Mouse (Mus musculus): ENCODE measurements at regions not wholly inside any gene's neighbourhood (a gene's known extent, or its start where the extent isn't known, plus 50 kb on each side); places are given as distances from the start of the nearest gene placed in this dataset.

DNA sequence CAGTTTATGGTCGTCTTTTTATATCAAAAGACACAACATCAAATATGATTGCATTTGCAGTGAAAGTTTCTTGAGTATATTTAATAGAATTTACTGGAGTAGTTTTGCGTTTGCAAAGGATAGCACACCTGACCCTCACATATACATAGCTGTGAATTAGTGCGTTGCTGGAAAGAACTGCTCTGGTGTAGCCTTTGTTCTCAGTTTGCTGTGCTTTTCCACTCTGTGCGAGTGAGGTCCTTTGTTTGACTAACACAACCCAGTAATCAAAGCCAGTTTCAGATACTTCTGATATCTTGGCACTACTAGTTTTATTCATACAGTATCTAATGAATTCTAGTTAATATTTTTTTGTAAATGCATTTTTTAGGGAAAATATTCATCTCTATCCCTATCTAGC, 84.7 kb downstream of the Trim52 start:
- DNase-seq = no peak

DNA sequence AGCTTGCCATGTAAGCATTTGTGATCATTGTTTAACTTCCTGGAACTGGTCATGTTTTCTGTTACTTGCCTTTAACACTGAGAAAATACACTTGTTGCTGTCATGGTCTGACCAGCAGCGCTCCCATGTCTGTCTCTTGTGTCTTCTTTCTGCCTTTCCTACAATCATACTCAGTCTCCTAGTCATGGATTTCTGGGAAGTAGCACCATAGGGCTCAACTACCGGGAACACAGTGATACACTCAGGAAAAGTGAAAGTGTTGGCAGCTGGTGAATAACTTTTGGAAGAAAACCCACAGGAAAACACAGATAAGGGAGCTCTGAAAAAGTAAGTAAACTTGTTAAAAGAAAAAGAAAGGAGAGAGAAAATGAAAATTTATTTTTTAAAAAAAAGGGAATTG, 87.6 kb downstream of the Trim52 start:
- DNase-seq = no peak

DNA sequence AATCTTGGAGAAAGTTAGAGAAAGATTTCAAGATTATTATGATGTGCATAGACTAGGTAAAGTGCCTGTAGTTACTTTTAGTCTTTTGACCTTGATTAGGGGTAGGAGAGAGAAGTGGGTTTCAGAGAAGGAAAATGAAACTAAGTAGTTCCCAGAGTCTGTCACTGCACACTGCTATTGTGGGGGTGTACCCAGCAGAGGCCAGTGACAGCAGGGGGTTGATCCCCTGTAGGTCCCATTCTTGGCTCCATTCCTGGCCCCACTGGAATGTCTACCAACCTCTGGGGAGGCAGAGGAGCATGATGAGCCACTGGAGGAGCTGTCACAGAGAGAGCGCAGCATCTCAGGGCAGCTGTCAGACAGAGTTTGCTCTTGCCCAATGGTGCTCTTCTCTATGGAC, 88.1 kb downstream of the Trim52 start:
- DNase-seq = no peak

DNA sequence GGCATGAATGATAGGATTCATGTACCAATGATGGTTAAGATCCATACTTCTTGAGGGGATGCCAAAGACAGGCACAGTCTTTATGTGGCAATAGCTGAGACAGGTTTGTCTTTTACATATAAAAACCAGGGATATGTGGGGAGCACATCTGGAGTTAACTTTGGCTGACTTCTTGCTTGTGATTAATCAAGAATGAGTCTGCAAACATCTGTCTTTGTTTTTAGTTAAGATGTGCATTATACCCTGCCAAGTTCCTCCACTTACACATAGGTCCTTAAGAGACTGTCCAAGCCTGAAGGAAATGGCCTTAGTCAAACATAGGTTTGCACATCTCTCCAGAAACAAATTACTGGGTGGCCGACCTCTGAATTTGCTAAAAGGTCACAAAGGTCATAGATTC, 91.8 kb downstream of the Trim52 start:
- no peak for DNase-seq

DNA sequence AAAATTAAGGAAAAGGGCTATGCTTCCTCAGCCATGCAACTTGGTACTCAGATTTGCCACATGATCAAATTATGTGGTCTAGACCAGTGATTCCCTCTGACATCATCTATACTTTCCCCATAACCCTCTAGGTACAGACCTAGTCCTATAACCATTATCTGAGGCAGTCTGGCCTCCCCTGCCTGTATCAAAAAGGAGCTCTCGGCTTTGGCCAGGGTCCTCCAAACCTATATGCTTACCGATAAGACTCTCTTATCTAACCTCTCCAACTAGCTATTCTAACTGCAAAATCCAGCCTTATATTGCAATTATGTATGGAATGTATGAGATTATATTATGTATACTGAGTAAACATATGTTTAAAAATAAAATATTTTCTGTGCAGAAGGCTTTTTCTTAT, 93.1 kb downstream of the Trim52 start:
- DNase-seq = no peak

DNA sequence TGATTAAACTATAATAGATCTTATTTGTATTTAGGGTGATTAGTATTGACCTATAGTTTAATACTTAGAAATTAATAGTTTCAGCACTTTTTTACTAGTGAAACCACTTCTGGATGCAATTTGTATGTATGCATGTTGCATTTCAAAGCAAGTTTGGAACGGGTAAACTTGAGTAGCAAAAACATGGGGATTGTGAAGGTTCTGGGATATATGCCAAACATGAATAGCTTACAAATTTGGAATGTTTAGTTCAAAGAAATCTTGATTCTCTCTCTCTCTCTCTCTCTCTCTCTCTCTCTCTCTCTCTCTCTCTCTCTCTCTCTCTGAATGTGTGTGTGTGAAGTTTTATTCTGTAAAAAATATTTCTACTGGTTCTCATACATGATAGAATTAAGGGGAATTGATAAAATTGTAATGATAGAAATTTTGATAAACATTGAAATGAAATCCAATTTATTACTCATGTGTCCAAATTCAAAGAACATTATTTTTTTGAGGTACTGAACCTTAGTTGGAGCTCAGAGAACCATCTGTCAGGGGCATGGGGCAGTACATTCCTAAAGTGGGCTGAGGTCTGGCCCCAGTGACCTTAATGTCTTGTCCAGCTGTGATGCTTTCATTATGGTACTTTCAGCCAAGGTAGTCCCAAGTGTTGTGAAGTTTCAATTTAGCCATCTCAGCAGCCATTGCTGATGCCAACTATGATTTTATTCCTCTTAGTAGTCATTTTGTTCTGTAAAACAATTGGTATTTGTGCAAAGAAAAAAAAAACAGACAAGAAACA, 93.7 kb downstream of the Trim52 start:
- no peak for DNase-seq

DNA sequence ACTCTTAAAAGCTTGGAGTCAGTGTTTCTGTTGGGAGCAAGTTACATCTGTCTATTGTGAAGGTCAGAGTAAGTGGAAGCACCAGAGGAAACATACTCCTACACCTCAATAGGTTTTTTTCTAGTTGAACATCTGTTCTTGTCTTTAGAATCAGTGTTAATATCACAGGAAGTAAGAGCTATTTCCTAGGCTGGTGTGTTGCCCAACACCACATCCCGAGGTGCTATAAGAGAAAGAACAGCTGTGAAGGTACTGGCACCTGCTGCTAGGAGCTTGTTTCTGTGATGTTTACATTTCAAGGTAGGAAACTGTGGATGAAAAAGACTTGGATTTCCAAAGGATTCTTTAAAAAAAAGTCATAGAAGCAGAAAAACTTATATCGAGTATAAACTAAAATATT, 105.1 kb downstream of the Trim52 start:
- DNase-seq = no peak

DNA sequence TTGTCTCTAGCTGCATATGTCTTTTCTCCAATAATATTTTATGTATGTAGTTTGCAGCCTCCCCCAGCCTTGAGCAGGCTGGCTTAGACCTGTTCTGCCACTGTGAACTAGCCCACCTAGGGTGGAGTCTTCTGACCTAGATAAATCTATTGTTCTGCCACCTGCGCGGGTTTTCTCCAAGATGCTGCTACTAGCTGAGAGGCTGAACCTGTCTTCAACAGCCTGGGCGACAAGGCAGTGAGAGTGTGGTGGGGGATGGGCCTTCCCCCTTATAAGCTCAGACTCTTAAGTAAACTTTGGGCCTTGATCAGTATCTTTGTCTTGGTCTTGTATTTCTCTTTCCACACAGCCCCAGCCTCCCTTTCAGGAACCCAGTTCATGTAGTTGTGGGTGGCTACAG, 111.7 kb downstream of the Trim52 start:
- no peak for DNase-seq

DNA sequence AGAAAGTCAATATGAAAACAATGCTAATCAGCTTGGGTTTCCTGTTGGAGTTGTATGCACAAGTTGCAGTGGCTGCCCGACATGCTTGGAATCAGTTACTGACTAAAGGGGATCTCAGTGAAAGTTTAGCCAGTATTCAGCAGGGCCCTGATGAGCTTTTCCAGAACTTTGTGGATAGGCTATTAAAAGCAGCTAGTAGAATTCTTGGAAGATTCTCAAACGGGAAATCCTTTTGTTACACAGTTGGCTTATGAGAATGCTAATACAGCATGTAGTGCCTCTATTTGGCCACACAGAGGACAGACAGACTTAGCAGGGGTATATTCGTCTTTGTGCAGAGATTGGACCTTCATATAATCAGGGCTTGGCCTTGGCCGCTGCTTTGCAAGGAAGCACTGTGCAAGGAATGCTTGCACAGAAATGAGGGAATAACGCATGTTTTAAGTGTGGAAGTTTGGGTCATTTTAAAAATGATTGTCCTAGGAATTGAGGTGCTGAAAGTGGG, 113.3 kb downstream of the Trim52 start:
- DNase-seq = no peak

DNA sequence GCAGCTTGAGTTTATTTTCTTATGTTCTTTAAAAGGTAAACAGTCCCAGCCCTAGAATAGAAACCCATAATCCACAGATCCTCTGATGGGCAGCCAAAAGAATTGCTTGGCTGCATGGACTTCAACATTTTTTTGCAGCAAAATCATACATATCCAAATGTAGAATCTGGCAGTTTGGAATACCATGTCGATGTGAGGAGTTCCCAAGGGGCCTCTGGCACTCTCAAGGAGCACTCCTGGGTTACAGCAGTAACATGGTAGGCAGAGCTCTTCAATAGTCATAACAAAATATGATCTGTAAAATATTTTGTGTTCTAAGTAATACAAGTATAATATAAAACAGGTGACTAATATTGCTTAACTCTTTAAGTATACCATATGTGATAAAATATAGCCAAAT, 119.4 kb downstream of the Trim52 start:
- DNase-seq = no peak

DNA sequence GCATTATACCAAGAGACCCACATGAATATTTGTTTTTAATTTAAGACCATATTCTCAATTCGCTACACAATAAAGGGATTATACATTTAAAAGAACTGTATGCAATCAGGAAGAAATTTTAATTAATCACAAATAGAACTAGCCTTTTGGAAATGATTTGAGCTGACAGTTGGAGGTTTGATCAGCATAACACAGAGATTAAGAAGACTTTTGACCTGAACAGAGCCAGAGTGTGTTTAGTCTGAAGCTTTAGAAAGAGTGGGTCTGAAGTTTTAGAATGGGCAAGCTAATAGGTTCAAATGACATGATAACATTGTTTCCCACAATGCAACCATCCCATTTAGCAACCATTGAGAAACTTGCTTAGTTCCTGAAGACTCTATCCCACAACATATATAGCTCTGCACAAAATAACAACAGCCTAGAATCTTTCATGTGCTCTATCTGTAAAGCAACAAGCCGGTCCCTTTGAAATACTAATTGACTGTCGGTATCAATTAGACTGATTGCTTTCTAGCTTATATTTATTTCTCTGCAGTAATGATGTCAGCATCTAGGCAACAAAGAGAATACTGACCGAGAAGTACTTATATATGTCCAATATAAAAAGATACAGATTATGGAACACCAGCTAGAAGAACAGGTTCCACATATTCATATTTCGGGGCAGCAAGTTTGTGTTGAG, 135.9 kb downstream of the Trim52 start:
- no peak for DNase-seq

DNA sequence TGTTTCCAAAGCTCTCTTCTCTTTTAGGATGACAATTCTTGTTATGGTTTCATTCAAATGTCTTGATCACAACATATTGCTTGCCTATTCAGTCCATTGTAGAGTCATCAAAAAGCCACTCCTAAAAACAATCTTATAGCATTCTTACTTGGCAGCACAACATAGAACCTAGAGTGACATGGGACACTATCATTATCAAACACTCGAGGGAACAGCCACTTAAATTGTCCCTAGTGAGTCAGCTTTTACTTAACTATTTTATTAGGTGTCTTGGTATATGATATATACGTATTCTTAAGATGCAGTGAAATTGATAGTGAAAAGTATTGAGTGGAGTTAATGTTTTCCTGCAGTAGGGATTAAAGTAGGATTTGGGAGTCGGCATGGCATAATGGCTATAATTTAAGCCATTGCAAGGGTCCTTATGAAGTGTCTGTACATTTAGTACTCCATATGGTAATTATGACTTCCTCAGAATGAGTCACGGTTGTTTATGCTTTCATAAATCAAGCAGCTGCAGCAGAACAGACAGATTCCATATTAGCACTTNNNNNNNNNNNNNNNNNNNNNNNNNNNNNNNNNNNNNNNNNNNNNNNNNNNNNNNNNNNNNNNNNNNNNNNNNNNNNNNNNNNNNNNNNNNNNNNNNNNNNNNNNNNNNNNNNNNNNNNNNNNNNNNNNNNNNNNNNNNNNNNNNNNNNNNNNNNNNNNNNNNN, 153.6 kb downstream of the Trim52 start:
- DNase-seq = no peak

DNA sequence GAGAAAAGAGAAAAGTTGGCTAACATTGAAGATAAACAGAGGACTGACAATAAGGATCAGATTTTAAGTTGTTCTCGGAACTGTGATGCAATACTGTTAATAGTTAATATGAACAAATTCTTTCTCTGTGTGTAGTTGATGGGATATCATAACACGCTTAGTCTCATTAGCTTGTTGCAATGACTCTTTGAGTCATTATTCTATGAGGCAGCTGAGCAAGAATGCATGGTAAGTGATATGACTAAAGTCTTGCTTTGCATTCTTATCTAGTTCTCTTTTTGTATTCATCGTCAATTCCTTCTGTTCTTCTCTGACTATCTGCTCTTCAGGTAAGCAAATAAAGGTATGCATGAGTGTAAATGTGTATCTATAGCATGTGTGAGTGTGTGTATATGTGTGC, 159.3 kb downstream of the Trim52 start:
- DNase-seq = no peak

DNA sequence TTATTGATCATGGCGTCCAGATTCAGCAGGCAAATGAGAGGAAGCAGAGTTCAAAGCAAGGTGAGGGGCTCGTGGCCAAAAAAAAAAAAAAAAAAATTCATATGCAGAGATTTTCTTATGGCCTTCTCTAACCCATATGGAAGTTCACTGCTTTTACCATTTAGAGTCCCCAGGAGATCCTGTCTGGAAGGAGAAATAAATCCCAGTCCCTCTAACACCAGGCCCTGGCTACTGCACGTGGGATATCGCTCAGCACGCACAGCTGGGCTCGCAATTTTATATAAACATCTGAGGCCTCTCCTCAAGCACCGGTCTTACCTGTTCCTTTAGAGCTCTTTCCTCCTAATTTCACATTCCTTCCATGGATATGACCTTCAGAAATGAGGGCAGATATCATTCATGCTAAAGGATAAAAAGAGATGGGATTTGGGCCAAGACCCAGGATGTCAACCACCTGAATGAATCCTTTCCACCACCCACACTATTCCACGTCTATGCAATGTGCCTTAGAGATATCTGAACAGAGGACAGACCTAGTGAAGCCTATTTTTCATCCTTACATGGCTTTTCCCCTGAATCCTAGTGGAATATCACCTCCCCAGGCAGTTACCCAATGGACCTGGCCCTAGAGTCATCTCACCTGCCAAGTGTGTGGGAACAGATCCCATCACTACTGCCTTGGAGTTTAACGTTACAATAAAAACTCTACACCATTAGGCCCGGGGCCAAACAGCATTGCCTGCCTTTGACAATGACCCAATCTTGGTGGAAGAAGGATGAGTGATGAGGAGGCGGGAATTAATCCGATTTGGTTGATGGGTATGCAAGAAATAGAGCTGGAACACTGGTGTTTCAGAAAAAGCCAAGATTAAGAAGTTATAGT, 161.9 kb downstream of the Trim52 start:
- DNase-seq = no peak

DNA sequence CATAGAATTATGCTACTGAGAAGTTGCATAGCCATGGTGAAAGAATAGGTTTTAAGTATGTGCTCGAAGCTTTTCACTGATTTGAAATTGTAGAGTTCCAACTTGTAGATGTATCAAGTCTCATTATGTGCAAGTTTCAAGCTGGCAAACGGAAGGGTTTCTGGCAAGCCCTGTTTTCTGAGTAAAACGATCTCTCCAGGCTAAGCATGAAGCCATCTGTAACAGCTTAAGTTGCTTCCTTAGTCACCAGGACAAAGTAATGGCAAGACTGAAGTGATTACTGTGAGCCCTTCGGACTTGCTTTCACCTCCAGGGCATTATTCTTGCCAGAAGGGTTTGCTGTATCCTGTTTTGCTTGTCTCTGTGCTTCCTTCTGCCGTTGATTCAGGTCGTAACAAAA, 163.7 kb downstream of the Trim52 start:
- no peak for DNase-seq

DNA sequence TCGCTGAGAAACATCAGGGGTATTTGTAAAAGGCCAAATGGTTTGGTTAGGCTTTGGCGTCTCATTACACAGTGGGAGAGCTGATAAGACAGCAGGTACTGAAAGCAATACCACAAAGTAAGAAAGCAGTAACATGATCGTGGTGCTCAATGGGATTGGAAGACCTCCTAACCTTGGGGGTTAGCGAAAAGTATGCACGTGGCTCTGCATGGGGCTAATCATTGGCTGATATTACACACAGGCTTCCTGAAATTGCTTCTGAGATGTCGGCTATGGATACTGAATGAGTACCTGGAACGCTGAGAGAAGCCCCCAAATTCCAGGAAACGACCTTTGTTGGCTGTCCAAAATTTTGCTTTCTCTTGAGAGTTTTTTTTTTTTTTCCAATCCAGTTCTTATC, 207.6 kb downstream of the Trim52 start:
- no peak for DNase-seq

DNA sequence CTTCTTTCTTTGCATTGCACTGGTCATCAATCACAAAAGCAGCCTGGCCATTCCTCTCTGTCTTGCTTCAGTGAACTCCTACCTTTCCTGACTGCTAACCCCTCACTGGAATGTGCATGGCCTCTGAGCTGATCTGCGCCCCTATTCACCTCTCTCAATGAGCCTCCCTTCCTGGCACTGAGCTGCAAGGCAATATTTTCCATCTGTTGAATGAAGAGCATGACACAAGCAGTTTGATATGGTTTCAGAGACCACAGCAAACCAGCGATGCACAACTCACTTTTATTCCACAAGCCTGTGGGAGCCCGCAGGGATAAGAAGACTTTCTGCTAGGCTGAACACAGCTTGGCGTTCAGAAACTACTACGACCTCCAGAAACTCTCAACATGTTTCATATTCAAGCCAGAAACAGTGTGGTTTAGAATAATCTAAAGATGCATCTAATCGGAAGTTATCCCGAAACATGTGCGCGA, 208.1 kb downstream of the Trim52 start:
- DNase-seq = no peak

DNA sequence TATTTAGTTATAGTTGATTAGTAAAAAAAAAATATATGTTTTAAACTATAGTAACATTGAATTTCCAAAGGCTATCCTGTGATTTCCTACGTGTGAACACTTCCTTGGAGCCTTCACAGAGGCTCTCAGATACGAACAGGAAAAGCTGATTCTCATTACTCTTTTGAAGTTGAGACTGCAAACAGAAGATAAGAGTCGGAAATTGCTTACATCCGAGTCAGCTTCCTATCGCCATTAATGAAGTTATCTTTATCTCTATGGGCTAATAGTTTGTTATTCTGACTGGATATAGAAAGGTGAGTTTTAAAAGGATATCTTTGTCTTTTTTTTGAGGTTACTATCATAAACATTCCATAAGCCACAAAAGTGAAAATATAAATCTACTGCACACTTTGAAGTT, 212.8 kb downstream of the Trim52 start:
- no peak for DNase-seq

DNA sequence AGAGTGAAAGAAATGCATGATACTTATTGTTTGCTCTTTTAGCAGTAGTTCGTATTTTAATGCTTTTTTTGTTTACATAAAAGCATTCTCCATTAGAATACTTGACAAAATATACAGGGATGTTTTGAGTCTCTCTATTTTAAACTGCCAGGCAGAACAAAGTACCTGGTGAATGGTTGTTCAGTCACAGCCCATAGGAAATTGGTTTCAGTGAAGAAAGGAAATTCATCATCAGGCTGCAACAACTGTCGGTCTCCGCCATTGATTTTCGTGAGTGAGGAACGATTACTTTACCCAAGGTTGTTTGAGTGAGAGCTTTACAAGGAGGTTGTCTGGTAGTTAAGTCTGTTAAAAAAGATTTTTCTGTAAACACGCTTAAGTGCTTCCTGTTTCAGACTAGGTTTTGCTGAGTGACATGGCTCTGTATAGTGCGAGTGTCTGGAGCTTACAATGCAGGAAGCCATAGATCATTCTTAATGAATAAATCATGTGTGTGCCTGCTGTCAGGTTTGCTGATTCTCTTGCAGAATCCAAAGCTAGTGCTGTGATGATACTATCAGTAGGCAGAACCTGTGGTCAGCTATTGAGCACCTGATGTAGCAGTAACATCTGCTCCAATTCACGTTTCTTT, 221.8 kb downstream of the Trim52 start:
- no peak for DNase-seq

DNA sequence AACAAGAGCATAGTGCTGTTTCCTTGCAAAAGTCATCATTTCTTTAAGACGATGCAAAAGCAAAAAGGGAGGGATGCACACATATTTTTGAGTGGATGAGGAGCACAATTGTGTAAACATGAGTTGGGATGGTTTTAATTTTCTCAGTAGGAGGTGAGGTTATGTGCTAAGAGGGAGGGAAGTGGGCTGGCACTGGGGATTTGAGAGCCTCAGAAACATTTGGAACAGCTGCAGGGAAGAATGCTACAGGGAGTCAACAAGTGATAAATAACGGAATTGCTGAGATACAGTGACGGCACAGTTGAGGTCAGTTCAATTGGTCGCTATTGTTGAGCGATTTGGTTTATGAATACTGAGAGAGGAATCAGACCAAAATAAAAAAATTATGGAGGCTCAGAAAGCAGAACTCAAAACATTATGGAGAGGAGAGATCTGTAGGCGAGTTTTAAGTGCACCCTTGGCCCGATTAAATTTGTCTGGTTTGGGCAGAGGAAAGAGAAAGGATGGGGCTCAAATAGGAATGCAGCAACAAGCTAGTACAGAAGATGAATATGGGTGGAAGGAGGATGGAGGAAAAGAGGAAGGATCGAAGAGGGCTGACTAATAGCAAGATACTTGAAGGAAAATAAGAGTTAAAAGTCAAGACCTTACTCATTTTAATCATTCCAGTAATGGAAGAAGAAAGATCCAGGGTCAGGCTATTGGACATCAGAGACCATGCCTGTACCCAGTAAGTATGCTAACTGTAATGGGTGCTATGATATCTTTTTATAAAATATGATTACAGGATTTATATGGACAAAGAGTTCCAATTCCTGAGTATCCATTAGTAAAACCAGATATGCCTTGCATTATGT, 259.0 kb downstream of the Trim52 start:
- DNase-seq = no peak

DNA sequence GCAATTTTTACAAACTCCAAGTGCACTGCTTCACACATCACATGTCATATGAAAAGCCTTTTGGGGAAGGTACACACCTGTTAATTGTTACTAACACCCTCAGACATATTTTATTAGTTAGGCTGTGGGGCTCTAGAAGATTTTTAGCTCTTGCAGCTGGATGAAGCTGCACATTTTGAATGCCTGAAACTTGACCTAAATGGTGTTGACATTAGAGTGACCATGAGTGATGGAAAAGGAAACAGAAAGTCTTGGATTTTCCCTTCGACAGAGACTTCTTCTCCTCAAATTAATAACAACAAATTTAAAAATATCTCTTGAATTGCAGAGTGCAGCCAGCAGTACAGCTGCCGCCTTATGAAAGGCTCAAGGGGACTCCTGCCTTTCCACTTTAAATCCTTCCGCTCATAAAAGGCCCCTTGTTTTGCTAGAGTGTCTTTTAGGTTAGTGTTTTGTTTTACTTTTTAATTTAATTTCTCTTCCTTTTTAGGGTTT, 259.7 kb downstream of the Trim52 start:
- no peak for DNase-seq

All from lung, adult 18-20 months (tissue).